Mouse (Mus musculus) brain, embryonic 18.5 days (tissue): ENCODE results near the gene Eif4h.

Experiments
- DNase-seq: peaks from one replicate; pipeline ENCODE4 v3.0.0-alpha.2; 2012; ENCODE audit warnings: low read depth, low spot score

Eif4h gene

DNA sequence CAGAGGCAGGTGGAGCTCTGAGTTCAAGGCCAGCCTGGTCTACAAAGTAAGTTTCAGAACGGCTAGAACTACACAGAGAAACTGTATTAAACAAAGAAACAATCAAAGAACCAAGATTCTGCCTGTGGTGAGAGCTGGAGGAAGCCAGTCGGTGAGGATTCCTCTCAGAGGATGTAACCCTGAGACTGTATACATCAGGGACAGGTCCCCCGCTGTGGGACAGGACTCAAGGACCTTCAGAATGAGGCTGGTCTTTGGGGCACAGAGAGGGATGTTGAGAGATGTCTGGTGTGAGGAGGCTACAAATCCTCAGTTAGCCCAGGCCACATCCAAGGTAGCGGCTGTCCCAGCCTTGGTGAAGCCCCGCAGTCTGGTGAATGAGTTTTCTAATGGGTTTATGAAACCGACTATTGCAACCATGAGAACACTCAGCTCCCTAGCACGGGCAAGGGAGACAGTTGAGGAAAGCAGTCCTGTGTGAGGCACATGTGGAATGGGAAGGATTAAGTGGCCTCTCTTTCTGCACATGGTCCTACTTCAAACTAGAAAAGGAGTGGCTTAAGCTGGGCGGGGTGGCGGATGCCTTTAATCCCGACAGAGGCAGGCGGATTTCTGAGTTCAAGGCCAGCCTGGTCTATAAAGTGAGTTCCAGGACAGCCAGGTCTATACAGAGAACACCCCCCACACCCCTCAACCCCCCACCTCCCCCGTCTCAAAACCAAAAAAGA is 29.2 kb downstream of the Eif4h start:
- no peak for DNase-seq

- DNase-seq = no peak
These were observed 32.2 kb downstream of the Eif4h start for GRCm38 (mm10) chr5:134607121-134607520.

DNA sequence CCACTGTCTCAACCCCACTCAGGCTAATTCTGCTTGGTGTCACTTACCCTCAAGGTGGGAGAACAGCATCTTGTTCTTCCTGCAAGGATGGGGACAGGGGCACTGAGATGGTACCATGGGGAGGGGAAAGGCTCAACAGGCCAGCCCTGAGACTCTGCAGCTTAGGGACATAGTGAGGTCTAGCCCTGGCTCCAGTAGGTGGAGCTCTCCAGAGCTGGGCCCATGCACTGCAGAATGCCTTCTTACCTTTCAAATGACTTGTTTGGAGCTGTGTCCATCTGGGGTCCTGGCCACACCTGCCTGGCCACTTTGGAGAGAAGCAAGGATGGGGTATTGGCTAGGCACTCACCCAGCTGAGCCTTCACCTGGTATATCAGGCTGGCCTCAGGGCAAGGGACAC is 33.0 kb downstream of the Eif4h start:
- no peak for DNase-seq

GRCm38 (mm10) chr5:134604376-134604775 is 34.9 kb downstream of the Eif4h start:
- DNase-seq = no peak

DNA sequence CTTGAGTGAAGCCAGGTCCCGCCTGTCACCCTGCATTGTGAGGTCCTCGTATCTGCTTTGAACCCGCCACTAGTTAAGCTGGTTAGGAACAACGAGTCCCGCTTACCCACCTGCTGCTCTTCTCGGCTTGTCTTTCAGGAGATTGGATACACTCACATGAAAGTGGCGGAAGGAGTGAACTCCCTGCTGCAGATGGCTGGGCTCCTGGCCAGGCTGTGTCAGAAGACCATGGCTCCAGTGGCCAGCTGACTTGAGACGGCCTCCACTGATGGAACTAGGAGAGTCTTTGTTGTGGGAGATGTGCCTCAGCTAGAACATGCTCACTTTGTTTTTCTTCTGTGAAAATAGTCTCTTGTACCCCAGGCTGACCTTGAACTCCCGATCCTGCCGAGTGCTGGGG is 41.6 kb downstream of the Eif4h start:
- DNase-seq = peak; percentile 10

DNA sequence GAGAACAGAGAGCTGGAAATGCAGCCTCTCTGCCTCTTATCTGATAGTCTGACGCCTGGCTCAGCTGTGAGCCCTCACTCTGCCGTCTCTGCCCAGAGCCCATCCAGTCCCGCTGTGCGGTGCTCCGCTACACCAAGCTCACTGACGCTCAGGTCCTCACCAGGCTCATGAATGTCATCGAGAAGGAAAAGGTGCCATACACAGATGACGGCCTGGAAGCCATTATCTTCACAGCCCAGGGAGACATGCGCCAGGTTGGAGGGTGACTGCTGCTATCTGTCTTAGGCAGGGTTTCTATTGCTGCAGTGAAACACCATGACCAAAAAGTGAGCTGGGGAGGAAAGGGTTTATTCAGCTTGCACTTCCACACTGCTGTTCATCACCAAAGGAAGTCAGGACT is 46.2 kb downstream of the Eif4h start:
- no peak for DNase-seq

- no peak for DNase-seq
These were observed 47.2 kb downstream of the Eif4h start for GRCm38 (mm10) chr5:134592026-134592581.

- DNase-seq = no peak
These were observed 49.4 kb downstream of the Eif4h start for GRCm38 (mm10) chr5:134589900-134590299.

DNA sequence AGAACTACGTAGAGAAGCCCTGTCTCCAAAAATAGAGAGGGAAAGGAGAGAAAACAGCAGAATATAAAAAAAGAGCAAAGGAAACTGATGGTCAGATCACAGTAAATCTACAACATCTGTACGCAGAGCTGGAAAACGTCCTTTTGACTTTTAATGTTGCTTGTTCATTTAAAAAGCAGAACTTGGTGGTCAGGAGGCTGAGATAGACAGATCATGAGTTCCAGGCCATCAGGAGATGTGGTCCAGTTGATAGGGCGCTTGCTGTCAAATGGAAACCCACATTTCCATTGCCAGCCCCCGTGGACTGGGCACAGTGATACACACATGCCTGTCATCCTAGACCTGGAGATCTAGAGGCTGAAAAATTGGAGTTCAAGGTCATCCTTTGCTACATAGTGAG is 54.5 kb downstream of the Eif4h start:
- no peak for DNase-seq

DNA sequence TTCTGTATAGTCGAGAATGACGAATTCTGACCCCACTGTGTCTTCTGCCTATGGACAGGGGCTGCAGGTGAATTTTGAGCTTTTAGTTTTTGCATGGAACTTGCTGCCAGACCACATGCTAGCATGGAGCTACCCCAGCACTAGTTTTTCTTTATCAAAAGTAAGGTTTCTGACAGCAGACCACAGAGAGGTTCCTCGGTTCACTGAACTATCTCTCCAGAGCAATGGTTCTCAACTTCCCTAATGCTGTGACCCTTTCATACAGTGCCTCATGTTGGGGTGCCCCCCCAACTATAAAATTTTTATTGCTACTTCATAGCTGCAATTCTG is 55.4 kb downstream of the Eif4h start:
- no peak for DNase-seq

- no peak for DNase-seq
These were observed 56.0 kb downstream of the Eif4h start for GRCm38 (mm10) chr5:134583006-134583883.

GRCm38 (mm10) chr5:134582221-134582907 is 56.9 kb downstream of the Eif4h start:
- peak; percentile 85 for DNase-seq

GRCm38 (mm10) chr5:134581146-134581545 is 58.1 kb downstream of the Eif4h start, which contains the start of gene Rfc2:
Gene Rfc2 (plus strand): TSS chr5:134581366.
- DNase-seq = no peak

- DNase-seq = no peak
These were observed 60.2 kb downstream of the Eif4h start for GRCm38 (mm10) chr5:134579135-134579534.

DNA sequence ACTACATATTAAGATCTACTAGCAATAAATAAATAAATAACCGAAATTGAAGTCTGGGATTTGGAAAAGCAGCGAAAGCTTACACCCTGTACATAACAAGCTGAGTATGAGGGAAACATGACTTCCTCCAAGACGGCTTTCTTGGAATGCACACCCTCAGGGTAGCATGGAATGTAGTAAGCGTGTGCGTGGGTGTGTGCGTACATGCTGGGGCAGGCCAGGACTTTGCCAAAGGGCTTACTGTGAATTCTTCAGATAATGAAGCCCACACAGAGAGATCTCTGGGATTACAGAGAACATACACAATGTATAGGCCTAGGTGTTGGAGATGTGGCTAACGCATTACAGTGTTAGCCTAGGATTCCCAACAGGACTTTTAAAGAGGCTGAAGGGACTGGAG is 61.8 kb downstream of the Eif4h start:
- DNase-seq = no peak

- no peak for DNase-seq
These were observed 62.6 kb downstream of the Eif4h start for GRCm38 (mm10) chr5:134576517-134577220.

GRCm38 (mm10) chr5:134575833-134576232 is 63.5 kb downstream of the Eif4h start:
- DNase-seq = no peak

DNA sequence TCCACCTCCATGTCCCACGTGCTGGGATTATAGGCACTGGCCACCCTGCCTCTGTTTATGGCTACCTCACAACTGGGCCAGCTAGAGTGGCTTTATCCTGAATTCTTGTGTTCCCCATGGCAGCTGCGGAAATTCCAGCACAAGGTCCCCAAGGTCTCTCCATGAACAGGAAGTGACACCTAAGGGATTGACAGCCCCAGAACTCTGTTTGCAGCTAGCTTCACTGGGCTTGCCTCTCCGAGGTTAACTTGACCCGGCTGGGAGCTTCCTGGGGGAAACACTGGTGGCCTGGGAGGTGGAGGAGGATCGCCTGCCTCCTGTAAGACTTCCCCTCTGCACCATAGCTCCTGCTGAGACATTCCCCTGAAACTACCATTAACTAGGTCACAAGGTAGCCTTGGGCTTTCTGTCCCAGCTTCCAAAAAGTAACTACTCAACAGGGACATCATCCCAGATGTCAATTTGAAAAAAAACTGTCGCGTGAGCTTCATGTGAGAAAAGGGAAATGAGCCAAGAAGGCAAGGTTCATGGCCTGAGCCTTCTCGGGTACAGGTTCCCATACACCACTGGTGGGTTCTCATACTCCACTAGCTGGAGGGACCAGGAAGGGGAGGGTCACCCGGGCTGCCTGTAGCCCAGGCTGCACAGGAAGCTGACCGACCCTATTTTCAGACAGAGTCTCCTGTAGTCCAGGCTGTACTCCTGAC is 66.6 kb downstream of the Eif4h start:
- no peak for DNase-seq

GRCm38 (mm10) chr5:134571730-134572507 is 67.4 kb downstream of the Eif4h start:
- DNase-seq = peak; percentile 58
